Mouse (Mus musculus) c-Kit-positive CD71-positive TER-119-negative erythroid progenitor cells, embryonic 14.5 days (primary cell): ENCODE results near the gene Meis3.

Source experiments
- DNase-seq: peaks from one replicate; pipeline ENCODE4 v3.0.0-alpha.2; 2013; ENCODE audit warnings: low read depth

Meis3 gene

GRCm38 (mm10) chr7:16160702-16161101 lies 14.2 kb upstream of the Meis3 start:
- DNase-seq = peak; percentile 17

- no peak for DNase-seq
These were observed 13.6 kb upstream of the Meis3 start for GRCm38 (mm10) chr7:16161302-16161701.

GRCm38 (mm10) chr7:16162036-16162435 lies 12.9 kb upstream of the Meis3 start:
- DNase-seq = no peak

DNA sequence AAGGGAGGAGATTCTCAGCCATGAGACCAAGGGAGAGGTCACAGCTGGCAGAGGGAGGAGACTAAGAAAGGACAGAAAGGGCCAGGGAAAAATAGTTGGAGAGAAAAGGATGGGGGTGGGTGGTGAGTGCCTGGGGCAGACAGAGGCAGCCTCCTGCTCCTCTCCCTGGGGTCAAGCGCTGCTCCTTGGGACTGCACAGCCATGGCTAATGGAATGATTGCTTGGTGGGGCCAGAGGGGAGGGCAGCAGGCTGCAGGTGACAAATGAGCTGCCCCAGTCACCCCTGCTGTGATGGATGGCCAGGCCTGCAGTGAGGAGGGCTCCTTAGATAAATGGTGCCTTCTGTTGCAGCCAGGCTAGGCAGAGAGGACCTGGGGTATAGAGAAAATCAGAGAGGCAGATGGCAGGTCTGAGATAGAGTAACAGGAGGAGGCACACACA lies 2.7 kb upstream of the Meis3 start:
- no peak for DNase-seq

DNA sequence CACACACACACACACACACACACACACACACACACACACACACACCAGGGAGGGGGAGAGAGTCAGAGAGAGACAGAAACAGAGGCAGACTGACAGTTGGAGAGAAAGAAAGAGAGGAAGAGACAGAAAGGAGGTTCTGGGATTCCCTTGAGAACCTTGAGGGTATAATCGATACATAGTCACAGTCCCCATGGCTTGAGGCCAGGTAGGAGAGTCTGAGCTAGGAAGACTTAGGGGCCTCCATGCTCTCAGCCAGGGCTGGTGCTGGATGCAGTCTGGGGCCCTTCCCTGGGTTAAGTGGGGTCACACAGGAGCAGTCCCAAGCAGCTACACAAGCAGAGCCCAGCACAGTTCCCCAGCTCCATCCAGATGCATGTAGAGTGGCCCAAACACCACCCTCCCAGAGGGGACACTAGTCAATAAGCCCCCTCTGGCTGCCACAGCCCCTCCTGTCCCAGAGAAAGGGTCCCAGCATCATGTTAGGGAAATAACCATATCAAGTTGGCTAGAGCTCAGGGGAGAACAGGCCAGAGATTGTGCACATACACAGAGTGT lies 2.2 kb upstream of the Meis3 start:
- no peak for DNase-seq

- DNase-seq = no peak
These were observed 1.7 kb upstream of the Meis3 start for GRCm38 (mm10) chr7:16173146-16173545.

- DNase-seq = no peak
These were observed 647 bp downstream of the Meis3 start for GRCm38 (mm10) chr7:16175542-16175931.

- DNase-seq = no peak
These were observed 3.2 kb downstream of the Meis3 start for GRCm38 (mm10) chr7:16178114-16178513.

- peak; percentile 56 for DNase-seq
These were observed 8.8 kb downstream of the Meis3 start for GRCm38 (mm10) chr7:16183663-16184062.

- no peak for DNase-seq
These were observed 12.6 kb downstream of the Meis3 start for GRCm38 (mm10) chr7:16187494-16187893.

- peak; percentile 60 for DNase-seq
These were observed 17.4 kb downstream of the Meis3 start for GRCm38 (mm10) chr7:16192315-16192714.

- DNase-seq = no peak
These were observed 18.8 kb downstream of the Meis3 start for GRCm38 (mm10) chr7:16193702-16194101.

DNA sequence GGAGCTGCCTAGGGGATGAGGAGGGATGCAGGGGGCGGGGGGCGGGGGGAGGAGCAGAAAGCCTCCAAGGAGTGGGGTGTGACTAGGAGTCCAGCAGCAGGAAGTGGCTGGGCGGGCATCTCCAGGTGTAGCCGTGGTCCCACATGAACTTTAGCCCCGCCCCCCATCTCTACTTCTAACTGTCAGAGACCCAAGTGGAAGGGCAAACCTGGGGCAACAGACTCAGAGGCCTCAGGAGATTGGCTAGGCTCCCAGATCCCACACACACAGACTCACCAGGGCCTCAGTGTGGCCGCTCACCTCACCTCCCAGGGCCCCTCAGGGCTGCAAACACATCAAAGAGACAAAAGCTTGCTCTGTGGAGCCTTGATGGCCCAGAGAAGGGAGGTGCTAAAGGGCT lies 21.7 kb downstream of the Meis3 start:
- no peak for DNase-seq

DNA sequence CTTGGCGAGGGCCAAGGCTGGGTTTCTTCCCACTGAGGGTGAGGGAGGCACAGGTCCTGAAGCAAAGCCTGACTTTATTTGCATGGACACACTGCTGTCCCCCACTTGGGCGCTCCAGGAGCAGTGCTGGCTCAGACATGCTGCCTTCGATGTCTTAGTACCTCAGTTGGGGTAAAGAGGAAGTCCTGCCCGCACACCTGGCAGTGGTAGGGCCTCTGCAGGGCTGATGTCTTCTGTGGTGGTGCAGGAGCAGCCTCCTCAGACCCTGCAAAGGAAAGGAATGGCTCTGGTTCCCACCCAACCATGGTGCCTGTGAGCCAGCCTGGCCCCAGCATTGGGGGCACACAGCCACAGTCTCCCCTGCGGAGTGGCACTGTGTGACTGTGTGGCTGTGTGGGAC lies 22.3 kb downstream of the Meis3 start:
- no peak for DNase-seq

- DNase-seq = no peak
These were observed 23.6 kb downstream of the Meis3 start for GRCm38 (mm10) chr7:16198540-16198939.

- no peak for DNase-seq
These were observed 26.2 kb downstream of the Meis3 start for GRCm38 (mm10) chr7:16201136-16201535.

GRCm38 (mm10) chr7:16202756-16203504 lies 28.0 kb downstream of the Meis3 start:
- no peak for DNase-seq

DNA sequence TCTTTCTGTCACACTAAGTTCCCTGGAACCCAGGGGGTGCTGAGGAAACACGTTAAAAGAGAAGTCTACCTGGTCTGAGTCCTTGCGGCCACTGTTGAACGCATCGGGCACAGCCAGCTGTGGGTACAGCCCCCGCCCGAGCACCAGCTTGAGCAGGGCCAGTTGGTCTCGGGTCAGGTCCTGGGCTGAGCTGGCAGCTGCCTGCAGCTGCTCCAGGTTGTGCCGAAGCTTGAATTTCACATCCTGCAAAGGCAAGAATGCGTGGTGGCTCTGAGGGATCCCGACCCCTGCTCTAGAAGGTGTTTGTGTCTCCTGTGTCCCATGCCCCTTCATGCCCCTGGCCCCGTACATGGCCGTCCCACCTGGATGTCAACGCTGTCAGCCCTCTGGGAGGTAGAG lies 28.6 kb downstream of the Meis3 start:
- DNase-seq = no peak

DNA sequence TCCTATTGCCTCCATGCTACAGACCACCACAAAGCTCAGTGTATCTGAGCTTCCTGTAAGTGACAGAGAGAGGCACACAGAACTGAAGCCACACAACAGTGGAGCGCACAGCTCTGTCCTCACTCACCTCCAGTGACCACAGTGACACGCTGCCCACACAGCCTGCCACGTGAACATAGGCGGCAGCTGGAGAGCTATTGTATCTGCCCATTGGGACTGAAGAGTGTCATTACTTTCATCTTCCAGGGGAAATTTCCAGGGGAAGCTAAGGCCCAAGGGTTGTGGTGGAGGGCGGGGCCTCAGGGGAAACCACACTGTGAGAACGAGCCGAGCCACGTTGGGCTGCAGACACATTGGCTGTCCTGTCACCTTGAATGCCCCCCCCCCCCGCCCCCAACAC lies 29.9 kb downstream of the Meis3 start:
- no peak for DNase-seq

DNA sequence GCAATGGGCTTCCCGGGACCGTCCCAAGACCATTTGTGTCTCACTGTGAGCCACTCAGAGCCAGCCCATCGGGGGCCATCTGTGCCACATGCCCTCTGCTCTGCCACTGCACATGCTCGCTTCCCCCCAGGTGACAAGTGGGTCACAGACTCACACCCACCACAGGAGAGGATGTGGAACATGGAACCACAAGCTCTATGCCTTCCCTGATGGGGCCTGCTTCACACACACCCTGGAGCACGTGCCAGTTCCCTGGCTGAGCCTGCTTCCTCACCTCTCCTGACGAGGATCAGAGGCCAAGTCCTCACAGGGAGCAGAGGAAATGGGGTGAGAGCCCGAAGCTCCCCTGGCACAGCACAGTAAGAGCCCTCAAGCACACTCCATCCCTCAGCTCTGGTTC lies 32.2 kb downstream of the Meis3 start:
- DNase-seq = no peak

DNA sequence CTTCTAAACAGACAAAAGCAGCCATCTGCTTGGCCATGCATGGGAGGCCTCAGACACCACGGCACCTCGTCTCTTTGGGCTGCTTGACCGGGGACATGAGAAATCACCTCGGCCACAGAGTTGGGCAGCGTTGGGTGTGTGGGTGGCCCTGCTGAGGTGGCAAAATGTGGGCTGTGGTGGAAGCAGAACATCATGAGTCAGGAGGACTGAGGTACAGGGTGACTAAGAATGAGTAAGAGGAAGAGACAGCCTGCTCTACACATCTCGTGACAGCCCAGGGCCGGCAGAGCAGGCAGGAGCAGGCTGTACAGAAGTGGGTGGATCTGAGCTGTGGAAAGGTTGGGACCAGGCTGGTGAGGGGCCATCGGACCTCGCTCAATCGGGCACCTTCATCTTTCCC lies 32.6 kb downstream of the Meis3 start:
- no peak for DNase-seq

DNA sequence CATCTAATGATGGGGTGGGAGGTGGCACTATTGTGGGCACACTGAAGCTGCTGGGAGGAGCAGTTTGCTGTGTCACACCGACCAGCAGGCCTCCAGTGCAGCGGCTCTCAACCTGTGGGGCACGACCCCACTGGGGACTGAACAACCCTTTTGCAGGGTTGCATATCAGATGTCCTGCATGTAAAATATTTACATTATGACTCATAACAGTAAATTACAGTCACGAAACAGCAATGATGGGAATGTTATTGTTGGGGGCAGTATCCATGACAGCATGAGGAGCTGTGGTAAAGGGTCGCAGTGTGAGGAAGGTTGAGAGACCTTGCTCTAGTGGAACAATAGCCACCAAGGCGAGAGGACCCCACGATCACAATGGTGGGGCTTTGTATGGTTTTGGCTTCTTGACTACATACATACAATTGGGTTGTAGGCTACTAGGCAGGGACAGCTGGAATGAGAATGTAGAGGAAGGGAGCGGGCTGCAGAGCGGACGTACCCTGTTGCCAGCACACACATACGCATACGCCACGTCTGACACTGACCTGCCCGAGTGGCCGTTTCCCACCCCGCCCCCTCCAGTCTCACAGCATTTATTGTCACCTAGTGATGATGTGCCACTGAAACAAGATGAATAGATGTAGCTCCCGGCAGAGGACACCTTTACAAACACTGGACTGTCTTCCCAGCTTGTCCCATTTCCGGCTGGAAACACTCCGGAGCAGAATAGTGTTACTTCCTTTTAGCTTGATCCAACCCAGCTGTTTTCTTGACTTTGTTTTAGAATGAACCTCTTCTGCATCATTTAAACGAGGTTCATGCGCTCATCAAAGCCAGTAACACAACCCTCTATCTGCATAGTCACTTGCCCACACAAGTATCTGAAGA lies 34.1 kb downstream of the Meis3 start:
- no peak for DNase-seq

GRCm38 (mm10) chr7:16210862-16211365 lies 36.0 kb downstream of the Meis3 start:
- no peak for DNase-seq
